Mouse (Mus musculus) embryonic fibroblast, embryonic 13.5 days (primary cell): ENCODE measurements around the gene Chd4.

Source experiments
- CTCF ChIP-seq: IDR thresholded peaks from 2 replicates; pipeline ENCODE4 v1.5.1; 2011; ENCODE audit warnings: mild to moderate bottlenecking, control low read depth, low read length, moderate library complexity, borderline replicate concordance; ENCODE audit not compliant: insufficient read depth
- POLR2A ChIP-seq: IDR thresholded peaks from 2 replicates; pipeline ENCODE4 v1.6.1; 2011; ENCODE audit warnings: low read depth, mild to moderate bottlenecking, control low read depth, low read length, moderate library complexity

- no peak for TF ChIP-seq POLR2A
- no peak for TF ChIP-seq CTCF
These were observed 31.9 kb upstream of the Chd4 start for GRCm38 (mm10) chr6:125063906-125064305.
